Mouse (Mus musculus): Measurements from ENCODE around the gene Abca12.

GRCm38 (mm10) chr1:71306196-71306595 is 108.5 kb downstream of the Abca12 start:
- TF ChIP-seq POLR2A (IDR thresholded peaks at IDR 0.05; ENCODE audit: extremely low read depth, insufficient read depth, low read length) (no peak), CTCF (IDR thresholded peaks at IDR 0.05; ENCODE audit: low read depth, low read length) (no peak)
